Mouse (Mus musculus) urinary bladder, postnatal 25 days (tissue): ENCODE measurements around the gene Mgat5.

Experiments
- DNase-seq: peaks from one replicate; pipeline ENCODE4 v3.0.0; 2022; ENCODE audit warnings: low spot score

The Mgat5 gene

DNA sequence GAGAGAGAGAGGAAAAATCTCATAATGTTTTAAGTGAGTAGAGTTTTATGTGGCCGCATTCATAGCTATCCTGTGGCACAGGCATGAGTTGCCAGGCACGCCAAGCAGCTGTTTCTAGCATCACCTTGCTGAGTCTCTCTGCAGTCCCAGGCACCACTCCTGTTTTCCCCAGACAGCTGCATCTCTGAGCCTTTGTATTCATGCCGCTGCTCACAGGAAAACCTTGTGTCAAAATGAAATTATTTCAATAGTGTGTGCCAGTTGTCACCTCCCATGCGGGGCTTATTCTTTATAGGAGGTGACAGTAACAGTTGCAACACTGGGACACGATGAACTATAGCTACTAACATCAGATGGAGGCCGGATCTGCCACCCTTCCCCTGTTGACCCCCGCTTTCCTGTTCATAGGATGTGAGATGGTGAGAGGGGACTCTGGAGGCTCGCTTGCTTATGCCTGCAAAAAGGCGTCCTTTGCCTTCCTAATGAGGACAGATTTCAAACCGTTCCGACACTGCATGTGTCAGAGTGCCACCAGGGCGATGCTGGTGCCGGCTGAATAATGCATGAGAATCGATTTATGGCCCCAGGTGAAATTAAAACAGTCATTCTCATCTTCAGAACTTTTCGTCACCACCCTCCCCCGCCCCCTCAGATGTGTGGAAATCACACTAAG lies 303.4 kb downstream of the Mgat5 start:
- no peak for DNase-seq

DNA sequence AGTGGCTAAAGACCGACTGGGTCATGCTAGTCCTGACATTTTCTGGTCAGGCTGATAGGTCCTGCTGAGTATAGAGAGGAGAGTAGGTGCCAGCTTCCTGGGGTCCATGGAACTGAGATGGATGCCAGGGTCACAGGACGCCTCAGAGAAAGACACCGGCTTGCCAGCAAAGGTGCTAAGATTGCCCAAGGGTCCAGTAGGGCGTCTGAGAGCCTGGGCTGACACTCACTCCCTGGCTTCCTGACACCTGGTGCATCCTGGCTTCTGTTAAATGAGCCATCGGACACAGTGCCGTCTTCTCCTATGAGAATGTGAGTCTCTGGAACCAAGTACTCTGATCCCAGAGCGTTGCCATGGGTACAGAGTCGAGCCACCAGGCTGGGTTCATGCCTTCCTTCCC lies 304.1 kb downstream of the Mgat5 start:
- DNase-seq: no peak

DNA sequence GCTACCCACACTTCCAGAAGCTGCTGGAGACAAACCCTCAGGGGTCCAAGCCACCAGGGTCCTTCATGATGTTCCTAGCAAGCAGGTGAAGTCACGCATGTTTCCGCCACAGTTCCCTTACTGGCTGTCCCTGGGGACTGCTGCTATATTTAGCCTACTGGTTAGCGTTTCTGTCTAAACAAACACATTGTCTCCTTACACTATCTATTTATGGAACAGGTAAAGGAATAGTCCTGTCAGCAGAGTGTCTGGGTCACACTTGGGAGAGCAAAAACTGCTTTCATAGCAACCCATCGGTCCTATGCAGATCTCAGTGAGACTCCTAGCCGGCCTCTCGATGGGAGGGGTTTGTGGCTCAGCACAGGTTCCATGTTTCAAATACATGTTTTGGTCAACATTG lies 306.5 kb downstream of the Mgat5 start:
- no peak for DNase-seq

DNA sequence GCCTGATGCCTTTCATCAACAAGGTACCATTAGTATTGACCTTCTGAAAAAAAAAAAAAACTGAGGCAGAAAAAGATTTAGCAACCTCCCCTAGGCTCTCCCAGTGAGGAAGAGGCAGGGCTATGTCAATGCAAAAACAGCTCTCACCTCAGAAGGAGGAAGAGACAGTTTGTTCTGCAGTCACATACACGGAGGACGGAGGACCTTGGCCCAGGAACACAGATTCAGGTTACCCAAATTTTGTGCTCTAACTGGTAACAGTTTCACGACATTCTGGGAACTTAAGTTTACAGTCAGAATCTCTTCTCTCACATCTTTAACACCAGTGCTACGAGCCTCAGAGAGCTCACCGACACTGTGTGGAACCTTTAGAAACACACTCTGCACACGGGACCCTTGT lies 307.9 kb downstream of the Mgat5 start:
- DNase-seq: no peak

DNA sequence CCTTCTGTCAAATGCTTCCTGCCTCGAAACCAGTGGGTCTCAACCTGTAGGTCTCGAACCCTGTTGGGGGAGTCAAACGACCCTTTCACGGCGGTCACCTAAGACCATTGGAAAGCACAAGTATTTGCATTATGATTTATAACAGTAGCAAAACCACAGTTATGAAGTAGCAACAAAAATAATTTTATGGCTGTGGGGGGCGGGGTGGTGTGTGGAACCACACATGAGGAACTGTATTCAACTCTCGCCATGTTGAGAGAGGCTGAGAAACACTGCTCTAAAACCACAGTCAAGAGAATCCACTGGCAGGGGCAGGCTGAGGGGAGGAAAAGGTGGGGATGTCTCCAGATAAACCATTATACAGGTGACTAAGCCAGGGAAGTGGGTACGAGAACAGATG lies 308.3 kb downstream of the Mgat5 start:
- DNase-seq: no peak

DNA sequence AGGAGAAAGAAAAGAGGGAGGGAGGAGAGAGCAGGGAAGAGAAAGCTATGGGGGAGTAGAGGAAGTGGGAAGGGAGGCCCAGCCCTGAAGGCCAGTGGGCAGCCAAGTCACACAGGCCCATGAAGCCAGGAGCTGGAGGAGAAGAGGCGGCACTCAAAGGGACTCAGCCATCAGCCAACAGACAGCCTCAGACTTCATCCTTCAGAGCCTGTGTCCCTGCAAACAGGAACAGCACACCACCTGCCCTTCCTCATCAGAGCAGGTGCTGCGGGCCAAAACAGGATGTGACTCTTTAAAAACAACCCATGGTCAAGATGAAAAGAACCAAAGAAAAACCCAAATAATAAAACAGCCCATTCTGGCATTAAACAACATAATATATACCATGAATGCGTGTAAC lies 308.8 kb downstream of the Mgat5 start:
- no peak for DNase-seq

DNA sequence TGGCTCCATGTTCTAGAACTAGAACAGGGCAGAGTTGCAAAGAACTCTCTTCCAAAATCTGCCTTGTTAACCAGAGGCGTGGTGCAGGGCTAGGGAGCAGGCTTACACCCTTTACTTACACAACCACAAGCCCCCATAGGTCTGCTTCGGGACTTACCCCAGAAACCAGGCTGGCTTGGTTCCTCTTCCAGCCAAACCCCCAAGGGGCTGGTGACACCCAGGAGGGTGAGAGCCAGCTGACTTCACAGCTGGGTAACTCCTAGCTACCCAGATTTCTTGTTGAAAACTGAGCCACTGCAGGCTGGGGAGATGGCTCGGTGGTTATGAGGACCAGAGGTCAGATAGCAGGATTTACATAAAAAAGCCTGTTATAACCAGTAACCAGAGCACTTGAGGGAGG lies 309.7 kb downstream of the Mgat5 start:
- DNase-seq: no peak

DNA sequence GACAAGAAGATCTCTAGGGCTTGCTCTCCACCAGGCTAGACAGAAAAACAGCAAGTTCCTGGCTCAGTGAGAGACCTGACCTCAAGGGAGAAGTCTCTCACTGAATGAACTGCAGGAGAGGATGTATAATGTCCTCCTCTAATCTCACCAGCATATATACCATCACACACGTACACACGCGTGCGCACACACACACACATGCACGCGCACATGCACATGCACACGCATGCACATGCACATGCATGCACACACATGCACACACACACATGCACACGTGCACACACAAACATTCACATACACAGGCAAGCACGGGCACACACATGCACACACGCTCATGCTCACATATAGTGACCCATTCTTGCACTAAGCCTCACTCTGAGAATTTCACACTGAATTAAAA lies 310.1 kb downstream of the Mgat5 start:
- DNase-seq: no peak

DNA sequence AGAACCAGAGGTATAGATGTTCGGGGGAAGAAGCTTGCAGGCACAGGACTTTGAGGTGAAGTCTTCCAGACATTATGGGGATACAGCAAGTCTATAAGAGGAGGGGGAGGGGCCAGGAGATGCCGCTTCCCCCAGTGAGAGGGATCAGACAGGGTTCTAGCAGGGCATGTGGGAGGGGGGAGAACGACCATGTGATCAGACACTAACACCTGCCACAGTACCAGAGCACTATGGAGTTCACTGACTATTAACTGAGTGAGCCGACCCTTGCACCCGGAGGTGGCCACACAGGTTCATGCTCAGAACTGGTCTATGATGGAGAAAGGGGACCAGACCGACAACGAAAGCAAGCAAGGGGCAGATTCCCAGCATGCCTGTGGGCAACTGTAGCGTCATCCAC lies 318.5 kb downstream of the Mgat5 start:
- no peak for DNase-seq

DNA sequence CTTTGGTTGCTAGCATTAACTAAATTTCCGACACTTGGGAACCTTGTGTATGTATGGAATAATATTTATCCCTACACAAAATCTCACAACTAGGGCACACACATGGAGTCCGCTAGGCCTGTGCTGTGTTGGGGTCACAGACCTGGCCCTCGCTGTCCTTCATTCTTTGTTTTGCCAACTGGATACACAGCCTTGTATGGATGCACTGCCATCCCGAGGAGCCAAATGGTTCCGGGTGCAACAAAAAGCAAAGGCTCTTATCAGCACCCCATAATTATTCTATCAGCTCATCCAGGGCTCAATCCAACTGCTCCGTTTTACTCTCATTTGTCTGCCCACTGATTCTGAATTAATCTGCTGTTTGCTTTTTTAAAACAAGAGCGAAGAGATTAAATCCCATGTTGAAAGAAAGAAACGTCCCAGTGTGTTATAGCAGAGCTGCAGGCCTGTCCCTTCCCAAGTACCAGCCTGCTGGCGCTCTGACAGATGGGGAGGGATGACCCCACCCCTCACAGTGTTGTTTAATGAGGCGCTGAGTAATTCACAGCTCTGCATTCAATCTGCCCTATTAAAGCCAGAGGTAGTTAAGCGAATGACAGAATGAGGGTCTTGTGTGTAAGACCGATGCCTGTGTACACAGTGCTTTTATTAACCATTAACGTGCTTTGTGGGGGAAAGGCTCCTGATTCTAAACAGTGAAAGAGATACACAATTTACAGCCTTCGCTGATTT lies 326.2 kb downstream of the Mgat5 start:
- DNase-seq: no peak

DNA sequence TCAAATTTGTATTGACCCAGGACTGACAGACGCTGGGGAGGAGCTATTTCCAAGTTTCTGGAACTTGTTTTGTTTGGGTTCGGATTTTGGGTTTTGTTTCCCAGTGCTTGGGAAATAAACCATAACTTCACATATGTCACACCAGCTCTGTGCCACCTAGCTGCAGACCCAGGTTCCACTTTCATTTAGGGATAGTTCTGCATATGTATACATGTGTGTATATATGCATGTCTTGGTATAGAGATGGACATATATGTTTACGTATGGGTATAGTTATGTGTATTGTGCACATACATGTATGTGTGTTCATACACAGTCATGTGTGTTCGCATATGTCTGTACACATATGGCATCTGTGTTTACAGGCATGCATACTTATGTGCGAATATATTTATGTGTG lies 326.9 kb downstream of the Mgat5 start:
- no peak for DNase-seq

DNA sequence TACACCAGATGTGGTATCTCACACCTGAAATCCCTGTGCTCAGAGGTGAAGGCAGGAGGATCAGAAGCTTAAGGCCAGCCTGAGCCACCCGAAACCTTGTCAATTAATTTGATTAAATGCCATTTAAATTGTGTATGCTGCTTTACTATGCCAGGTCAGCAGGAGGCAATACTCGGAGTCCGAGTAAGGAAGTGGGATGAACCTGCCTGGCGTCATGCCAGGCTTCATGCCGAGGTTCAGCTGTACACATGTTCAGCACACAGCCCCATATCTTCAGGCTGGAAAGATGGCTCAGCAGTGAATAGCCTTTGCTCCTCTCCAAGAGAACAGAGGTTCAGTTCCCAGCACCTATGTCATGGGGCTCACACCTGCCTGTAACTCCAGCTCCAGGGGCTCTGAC lies 331.6 kb downstream of the Mgat5 start:
- no peak for DNase-seq

DNA sequence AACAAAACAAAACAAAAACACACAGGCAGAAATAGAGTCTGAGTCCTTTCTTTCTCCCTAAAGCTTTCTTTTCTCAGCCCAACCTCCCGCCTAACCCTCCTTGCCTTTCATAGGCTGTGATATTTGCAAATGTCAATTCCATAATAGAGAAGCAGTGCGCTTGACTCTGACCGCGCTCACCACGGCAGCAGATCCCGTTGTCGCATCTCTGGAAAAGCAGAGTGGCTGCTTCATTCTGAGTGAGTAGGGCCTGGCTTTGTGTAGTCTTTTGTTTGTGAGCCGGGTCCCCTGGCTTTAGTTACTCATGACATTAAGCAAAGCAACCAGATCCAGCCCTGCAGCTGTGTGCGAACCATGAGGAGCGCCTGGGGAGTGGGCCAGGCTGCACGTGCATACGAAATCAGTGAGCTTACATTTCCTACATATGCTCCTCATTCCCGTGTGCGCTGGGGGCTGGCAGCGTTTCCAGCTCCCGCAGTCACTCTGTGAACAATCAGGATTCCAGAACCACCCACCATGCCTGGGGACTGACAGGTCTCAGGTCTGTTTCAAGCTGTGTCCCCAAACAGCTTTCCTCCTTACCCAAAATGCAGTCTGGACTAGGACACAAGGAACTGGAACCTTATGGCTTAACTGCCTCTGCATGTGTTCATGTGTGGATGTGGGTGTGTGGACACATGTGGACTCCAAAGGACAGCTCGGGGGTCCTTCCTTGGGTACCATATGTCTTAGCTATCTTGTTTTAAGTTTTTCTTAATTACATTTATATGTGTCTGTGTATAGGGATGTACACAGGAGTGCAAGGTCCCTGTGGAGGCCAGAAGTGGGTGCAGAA lies 332.6 kb downstream of the Mgat5 start:
- DNase-seq: no peak
